Mouse (Mus musculus) right cerebral cortex, postnatal 10 days (tissue): ENCODE data around the gene Ttc7b.
A peak's percentile ranks its signal among the peaks of the same experiment; 100 is the strongest.

Experiments
- DNase-seq, 2 experiments: peaks; one replicate each; pipeline ENCODE4 v3.0.0; 2021; ENCODE audit warnings: low spot score in 2 of 2

Ttc7b gene

DNA sequence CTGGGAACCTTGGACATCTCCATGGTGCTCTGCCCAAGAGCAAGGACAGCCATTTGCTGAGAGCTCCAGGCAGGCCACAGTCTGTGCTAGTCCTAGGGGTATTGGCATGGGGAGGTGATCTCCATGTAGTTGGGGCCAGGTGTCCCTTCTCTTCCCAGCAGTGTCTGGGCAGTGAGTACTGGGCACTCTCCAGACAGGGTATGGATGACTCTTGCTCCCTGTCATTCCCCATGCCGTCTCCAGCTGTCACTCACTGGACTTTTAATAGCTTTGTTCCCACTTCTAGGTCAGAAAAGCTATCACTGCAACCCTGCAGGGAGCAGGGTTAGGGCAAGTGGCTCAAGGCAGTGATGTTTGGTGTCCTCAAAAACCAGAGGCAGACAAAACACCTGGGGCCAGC lies 214.3 kb downstream of the Ttc7b start:
- DNase-seq: no peak

GRCm38 (mm10) chr12:100305051-100305673 lies 215.5 kb downstream of the Ttc7b start:
- no peak for DNase-seq

- no peak for DNase-seq
Measured at GRCm38 (mm10) chr12:100304280-100304679, 216.3 kb downstream of the Ttc7b start.

- DNase-seq: no peak
Measured at GRCm38 (mm10) chr12:100303141-100303540, 217.5 kb downstream of the Ttc7b start.

DNA sequence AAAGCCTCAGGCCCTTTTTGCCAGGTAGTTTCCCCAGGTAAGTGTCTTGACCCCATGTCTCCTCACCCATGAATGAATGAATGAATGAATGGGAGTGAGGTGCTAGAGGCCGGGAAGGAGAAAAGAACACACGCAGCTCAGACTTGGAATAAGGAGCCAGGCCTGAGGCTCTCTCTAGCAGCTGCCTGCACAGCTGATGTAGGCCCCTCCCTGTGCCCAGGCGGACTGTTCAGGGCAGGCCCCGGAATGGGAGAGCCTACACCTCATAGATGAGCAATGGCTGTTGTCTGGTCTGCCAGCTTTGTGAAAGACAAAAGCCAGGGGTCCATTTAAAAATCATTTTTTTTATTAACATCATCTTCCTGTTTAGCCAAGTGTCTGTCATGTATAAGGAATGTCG lies 220.2 kb downstream of the Ttc7b start:
- DNase-seq: no peak

- no peak for DNase-seq
Measured at GRCm38 (mm10) chr12:100299322-100299726, 221.3 kb downstream of the Ttc7b start.

- DNase-seq: no peak
Measured at GRCm38 (mm10) chr12:100298788-100299187, 221.8 kb downstream of the Ttc7b start.

DNA sequence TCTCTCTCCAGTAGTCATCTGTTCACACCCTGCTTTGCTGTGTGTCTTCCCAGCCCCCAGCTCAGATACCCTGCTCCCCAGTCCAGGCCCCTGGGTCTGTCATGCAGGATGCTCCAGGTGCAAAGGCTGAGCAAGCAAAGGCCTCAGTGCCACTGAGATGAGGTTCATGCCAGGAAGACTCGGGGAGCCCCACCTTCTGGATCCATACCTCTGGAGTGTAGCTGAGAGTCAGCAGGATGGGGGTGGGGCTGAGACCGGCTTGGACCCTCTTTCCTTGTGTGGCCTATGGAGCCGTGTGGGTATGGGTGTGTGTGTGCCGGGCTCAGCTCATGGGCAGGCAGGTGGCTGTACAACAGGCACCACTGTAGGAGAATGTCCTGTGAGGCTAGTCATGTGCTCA lies 222.7 kb downstream of the Ttc7b start:
- DNase-seq: no peak

- DNase-seq: no peak
Measured at GRCm38 (mm10) chr12:100294457-100294856, 226.2 kb downstream of the Ttc7b start.

GRCm38 (mm10) chr12:100293956-100294355 lies 226.7 kb downstream of the Ttc7b start:
- DNase-seq: no peak

GRCm38 (mm10) chr12:100290711-100291685 lies 229.6 kb downstream of the Ttc7b start:
- DNase-seq: peak; percentile 93 to 96

DNA sequence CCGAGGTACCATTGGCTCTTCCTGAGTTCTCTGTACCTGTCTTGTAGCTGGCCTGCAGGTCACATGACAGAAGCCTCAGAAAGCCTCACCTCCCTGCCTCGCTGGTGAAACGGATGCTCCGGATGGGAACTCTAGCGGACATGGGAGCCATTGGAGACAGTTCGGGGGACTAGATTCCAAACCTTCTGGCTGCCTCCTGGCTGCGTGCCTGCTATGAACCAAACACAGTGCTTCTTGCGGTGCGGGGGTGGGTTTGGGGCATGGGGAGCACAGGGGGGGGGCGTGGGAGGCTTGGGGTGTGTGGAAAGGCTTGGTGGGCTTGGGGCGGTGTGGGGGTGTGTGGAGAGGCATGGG lies 230.5 kb downstream of the Ttc7b start:
- DNase-seq: peak in 1 of 2 experiments; percentile 57

GRCm38 (mm10) chr12:100289267-100290177 lies 231.1 kb downstream of the Ttc7b start:
- DNase-seq: peak; percentile 89 to 91

- DNase-seq: no peak
Measured at GRCm38 (mm10) chr12:100288018-100288417, 232.6 kb downstream of the Ttc7b start.

DNA sequence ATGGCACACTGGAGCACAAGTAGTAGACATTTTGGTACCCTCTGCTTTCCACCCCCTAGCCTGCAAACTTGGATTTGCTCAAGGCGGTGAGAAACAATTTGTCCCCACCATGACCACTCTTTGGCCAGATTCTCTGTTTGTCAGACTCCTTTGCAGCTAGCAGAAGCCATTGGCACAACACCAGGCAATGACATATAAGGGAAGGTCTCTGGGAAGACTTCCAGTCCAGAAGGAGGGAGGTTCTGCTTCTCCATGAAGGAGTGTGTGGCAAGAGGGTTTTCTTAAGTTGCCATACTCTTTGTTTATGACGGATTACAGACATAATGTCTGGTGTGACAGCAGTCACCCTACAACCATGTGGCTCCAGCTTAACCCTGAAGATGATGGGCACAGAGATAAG lies 233.1 kb downstream of the Ttc7b start:
- DNase-seq: no peak

DNA sequence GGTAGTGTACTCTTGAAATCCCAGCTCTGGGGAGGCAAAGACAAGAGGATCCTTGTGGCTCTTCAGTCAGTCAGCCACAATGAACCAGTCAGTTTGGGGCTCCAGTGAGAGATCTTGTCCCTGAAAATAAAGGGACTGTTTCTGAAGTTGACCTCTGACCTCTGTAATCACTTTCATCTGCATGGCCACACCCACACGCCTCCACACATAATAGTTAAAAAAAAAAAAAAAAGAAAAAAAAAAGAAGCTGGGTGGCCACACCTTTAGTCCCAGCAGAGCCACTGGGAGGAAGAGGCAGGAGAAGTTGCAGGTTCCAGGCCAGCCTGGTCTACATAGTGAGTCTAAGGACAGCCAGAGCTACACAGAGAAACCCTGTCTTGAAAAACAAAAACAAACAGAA lies 237.3 kb downstream of the Ttc7b start:
- no peak for DNase-seq

GRCm38 (mm10) chr12:100282025-100282885 lies 238.4 kb downstream of the Ttc7b start:
- DNase-seq: peak; percentile 70

GRCm38 (mm10) chr12:100280972-100281794 lies 239.4 kb downstream of the Ttc7b start:
- DNase-seq: no peak

DNA sequence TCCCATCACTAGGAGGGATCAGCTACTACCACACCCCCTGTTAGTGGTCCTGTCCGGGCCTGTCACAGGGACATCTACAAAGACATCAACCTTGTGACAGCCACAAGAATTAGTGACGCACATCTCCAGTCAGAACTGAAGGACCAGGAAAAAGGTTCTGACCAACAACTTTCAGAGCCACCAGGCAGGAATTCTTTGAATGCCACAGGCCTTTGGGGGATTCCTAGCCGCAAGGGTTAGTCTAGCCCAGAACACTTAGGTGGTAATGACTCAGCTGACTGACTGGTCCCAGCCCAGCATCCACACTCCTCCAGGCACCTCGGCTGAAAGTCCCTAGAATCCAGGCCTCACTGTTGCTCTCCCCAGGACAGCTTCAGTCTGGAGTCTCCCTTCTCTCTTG lies 240.7 kb downstream of the Ttc7b start:
- DNase-seq: no peak

DNA sequence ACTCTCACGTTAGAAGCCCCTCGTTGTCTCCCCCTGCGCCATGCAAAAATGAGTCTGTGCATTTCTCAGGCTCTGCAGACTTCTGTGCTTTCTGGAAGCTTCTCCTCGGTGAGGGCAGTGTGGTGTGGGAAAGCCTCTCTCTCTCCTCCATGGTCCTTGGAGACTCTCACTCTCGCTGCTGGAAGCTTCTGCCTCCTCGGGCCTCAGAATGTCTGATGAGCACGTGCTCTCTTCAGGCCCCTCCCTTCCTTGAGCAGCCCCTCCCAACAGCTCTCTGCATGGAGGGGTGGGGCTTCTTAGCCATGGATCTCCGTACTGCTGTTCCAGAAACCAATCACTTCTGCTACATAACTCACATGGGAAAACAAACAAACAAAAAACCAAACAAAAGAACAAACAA lies 242.3 kb downstream of the Ttc7b start:
- no peak for DNase-seq
